Mouse (Mus musculus): ENCODE results near the gene Col6a4.

Gene Col6a4

GRCm38 (mm10) chr9:106071651-106072050 lies 24.9 kb downstream of the Col6a4 start:
- no peak for DNase-seq

DNA sequence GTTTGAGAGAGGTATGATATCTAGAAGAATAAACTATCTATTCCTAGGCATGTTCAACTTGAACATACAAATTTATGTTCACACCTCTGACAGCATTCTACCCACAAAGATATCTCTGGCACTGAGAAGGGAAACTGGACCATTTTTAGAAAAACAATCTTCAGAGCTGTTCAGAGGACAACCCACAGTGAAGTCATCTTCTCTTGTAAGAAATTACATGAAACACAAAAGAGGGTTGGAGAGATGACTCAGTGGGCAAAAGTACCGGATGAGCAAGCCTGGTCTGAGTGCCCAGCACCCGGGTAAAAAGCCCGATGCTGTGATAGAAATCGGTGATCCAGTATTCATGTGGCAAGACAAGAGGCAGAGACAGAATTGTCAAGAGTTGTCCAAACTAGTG lies 43.1 kb downstream of the Col6a4 start:
- DNase-seq: no peak

- no peak for DNase-seq
Measured at GRCm38 (mm10) chr9:106043921-106044503, 52.6 kb downstream of the Col6a4 start.

DNA sequence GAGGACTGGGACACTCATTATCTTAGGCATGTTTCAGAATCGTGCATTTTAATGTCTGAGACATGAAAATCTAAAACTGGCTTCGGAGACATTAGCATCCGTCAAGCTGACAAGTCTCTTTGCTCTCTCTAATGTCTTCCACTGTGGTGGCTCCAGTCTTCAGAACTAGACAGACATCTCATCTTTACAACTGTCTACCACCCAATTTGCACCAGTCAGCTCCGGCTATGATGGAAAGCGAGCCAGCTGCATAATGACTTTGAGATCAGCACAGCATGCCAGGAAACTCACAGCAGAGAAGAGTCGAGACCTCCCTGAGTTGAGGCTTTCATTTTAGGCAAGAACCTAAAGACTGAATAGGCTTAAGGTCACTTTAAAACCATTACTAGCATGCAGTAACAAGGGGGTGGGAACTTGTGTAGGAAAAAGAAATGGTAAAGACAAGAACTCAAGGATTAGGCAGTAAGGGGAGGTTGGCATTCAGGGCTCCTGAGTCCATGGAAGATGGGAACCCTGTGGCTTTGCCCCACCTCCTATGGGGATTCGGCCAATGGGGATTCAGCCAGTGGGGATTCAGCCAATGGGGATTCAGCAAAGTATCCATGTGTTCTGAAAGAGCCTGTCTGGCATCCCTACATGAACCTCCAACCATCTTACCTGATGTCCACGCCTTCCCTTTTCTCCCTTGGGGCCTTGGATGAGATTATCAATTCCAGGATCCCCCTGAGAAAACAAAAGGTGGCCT lies 56.5 kb downstream of the Col6a4 start:
- no peak for DNase-seq

DNA sequence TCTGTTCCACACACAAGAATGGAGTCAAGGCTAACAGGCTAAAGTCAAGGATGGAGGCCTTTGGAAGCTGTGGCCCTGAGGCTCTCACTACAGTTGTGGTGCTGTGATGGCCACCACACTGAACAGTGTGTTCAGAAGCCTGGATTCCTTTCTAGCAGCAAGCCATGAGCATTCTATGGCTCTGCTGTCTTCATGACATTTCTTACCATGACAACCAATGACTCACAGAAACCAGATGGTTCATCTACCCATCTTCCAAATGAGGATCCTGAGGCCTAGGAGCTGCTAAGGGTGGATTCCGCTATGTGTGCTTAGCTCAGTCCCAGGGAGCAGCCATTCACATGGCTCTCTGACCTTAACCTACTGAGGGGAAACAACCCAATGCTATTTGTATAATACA lies 57.3 kb downstream of the Col6a4 start:
- no peak for DNase-seq

DNA sequence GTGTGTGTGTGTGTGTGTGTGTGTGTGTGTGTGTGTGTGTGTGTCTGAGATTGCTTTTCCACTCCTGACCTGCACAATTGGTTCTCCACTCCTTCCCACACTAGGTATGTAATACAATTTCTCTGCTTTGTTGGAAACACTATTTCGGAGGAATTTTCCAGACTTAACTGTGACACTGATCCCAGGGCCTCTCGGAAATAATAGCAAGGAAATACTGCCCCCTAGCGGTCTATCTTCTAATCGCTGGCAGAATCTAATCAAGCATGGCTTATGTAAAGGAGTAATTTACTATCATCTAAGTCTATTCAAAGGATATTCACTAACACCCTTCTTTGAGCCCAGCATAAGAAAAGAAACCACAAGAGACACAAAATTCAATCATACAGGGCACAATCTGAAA lies 57.7 kb downstream of the Col6a4 start:
- DNase-seq: peak; percentile 35

- no peak for DNase-seq
Measured at GRCm38 (mm10) chr9:106015666-106016065, 80.9 kb downstream of the Col6a4 start.

- no peak for DNase-seq
Measured at GRCm38 (mm10) chr9:106013139-106013538, 83.4 kb downstream of the Col6a4 start.

GRCm38 (mm10) chr9:105997955-105998354 lies 98.6 kb downstream of the Col6a4 start:
- no peak for DNase-seq

DNA sequence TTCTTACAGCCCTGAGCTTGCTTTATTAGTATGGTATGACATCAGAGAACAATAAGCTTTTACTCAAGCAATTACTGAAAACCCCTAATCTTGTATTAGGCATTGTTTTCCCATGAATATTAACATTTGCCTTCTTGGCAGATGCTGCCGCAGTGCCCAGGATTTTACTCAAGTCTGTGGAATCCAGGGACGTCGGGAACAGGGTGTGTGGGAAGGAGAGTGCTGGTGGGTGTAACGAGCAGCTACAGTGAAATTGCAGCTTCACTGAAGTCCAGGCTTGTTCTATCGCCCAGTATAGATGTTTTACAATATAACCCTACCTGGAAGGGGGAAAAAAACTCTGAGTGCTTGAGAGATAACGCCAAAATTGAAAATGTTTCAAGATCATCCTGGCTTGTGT lies 104.2 kb downstream of the Col6a4 start:
- no peak for DNase-seq

- no peak for DNase-seq
Measured at GRCm38 (mm10) chr9:105990099-105990498, 106.5 kb downstream of the Col6a4 start.

GRCm38 (mm10) chr9:105989468-105989867 lies 107.1 kb downstream of the Col6a4 start:
- DNase-seq: no peak

GRCm38 (mm10) chr9:105988096-105988495 lies 108.5 kb downstream of the Col6a4 start:
- DNase-seq: no peak

GRCm38 (mm10) chr9:105984931-105985519 lies 111.6 kb downstream of the Col6a4 start:
- DNase-seq: no peak

- DNase-seq: no peak
Measured at GRCm38 (mm10) chr9:105978479-105978878, 118.1 kb downstream of the Col6a4 start.

- no peak for DNase-seq
Measured at GRCm38 (mm10) chr9:105976871-105977270, 119.7 kb downstream of the Col6a4 start.

DNA sequence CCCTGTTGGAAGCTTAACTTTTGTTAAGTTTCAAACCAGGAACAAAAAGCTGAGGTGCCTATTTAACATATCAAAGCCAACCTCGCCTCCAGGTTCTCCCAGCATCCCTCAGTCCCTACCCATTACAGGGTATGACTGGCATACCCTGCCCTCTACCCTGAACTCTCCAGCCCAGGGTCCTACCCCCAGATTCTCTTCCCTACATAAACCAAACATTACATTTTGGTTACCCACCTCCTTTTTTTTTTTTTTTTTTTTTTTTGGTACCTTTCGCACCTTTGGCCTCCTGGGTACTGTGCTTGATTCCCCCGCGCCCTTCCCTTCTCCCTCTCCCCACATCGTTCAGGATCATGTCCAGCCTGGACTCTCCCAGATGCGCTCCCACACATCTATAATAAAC lies 120.3 kb downstream of the Col6a4 start:
- DNase-seq: no peak

DNA sequence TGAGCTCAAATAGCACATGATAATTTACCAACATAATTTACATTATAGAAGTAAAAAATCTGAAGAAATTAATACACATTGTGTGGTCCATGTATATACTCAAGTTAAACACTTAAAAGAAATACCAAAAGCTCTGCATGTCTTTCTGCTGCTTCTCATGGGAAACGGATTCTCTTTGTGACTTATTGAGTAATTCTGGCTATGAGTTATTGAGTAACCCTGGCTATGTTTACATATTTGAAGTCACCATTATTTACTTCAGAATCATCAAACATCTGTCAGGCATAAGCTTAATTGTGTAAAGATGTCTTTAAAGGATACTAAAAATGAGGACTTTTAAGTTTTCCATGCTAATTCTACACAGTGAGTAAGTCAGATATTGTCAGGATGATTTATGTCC lies 122.8 kb downstream of the Col6a4 start:
- DNase-seq: no peak

DNA sequence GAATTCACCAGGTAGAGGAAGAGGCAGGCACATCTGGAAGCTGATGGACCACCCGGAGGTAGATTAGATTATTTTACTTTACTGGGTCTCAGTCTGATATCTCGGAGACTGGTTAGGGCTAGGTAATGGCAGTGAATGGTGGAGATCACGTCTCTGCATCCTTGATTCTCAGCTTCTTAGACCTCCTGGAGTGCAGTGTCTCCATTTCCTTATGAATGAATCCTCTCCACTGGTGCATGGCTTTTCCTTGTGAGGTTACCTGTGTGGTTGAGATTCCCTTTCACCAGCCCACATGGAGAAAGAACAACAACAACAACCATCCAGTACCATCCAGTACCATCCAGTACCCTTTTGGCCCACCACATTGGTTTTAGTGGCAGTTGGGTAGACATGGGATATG lies 124.6 kb downstream of the Col6a4 start:
- no peak for DNase-seq

DNA sequence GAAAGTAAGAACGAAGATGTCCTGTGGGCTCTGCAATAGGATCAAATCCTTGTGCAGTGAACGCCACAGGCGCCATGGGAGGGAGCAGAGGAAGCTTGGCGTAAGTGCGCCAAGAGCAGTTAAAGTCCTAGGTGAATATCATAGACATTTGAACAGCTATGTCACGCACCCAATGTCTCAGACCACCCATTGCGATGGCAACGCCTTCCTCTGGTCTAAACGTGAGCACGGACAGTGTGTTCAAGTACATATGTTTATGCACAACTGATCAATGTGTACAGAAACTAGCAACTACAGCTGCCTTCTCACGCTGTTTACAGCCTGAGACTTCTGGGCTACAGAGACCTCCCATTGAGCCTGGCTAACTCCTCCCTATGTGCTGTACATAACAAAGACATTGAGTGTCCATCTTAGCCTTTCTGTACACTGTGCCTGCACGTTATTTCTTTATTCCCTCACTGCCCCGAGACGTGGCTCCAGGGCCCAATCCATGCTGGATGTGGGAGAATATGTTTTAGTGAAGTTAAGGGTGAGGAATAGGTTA lies 125.2 kb downstream of the Col6a4 start:
- DNase-seq: no peak

DNA sequence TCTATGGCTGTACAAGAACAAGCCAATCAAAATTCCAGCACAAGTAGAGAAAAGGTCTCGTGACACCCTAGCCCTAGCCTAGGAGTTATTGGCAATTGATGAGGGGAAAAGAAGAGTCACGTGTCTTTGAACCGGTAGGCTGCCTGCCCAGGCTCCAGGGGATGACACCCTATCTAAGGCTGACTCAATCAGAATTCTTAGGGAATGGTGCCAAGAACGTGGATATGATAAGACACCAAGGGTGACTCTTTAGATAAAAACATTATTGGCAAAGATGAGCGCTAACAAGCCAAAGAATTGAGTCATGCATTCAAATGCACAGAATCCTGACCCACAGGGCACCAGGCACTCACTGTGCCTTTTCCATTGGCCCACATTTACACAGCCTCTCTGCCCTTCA lies 125.7 kb downstream of the Col6a4 start:
- DNase-seq: no peak

- no peak for DNase-seq
Measured at GRCm38 (mm10) chr9:105967976-105968375, 128.6 kb downstream of the Col6a4 start.

DNA sequence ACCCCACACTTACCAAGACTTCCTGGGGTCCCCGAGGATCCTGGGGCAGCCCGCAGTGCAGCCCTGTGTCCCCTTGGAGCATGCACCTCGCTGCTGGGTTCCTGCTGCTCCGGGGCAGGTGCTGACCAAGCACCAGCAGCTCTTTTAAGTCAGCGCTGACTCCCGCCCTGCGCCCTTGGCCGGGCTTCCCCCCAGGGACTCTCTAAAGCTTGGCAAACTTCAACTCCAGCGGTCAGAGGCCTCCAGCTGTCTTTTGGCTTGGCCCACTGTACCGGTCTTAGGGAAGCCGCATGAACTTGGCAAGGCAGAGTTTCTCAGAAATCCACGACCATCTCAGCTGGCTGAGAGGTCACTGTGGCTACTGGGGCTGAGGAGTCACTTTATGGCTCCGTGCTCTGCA lies 136.1 kb downstream of the Col6a4 start, which contains the start of gene Col6a5:
Gene Col6a5, minus strand, starts transcription at position 111 of the 400 bp plus-strand sequence.
- DNase-seq: no peak

GRCm38 (mm10) chr9:105959116-105959515 lies 137.5 kb downstream of the Col6a4 start:
- no peak for DNase-seq

Measured in cerebellum, adult 8-10 months (tissue).